Mouse (Mus musculus) neural tube, embryonic 11.5 days (tissue): ENCODE results near the gene Heg1. TPM values are rescaled to one million over a fixed set of nuclear protein-coding genes. Genes with fewer than 3 reads are reported as not detected.

Source experiments
- ATAC-seq: fragments of 200-750 bp; cut with Nextera tagmentation; 2 replicates; pipeline ENCODE4 v1.8.0; 2017; ENCODE audit warnings: moderate number of reproducible peaks, mild to moderate bottlenecking, moderate TSS enrichment, moderate library complexity; ENCODE audit not compliant: insufficient read depth, low FRiP score, low TSS enrichment
- DNase-seq: peaks from one replicate; pipeline ENCODE4 v3.0.0-alpha.2; 2015; ENCODE audit warnings: low spot score
- H3K27ac ChIP-seq: fragments of 300-500 bp; sonication (generic); 2 replicates; pipeline ENCODE4 v1.5.1; 2014; ENCODE audit warnings: low read depth, mild to moderate bottlenecking, low read length
- H3K27me3 ChIP-seq: fragments of 300-500 bp; sonication (generic); 2 replicates; pipeline ENCODE4 v1.6.1; 2014; ENCODE audit warnings: mild to moderate bottlenecking, low read length, mixed read lengths; ENCODE audit not compliant: control insufficient read depth, insufficient read depth
- H3K36me3 ChIP-seq: fragments of 300-500 bp; sonication (generic); 2 replicates; pipeline ENCODE4 v1.6.1; 2014; ENCODE audit warnings: mild to moderate bottlenecking, low read length, moderate library complexity, mixed read lengths; ENCODE audit not compliant: control insufficient read depth, insufficient read depth
- H3K4me1 ChIP-seq: fragments of 300-500 bp; sonication (generic); 2 replicates; pipeline ENCODE4 v1.6.1; 2014; ENCODE audit warnings: low read length, mixed read lengths; ENCODE audit not compliant: control insufficient read depth, insufficient read depth
- H3K4me2 ChIP-seq: fragments of 300-500 bp; sonication (generic); 2 replicates; pipeline ENCODE4 v1.6.1; 2014; ENCODE audit warnings: low read depth, mild to moderate bottlenecking, moderate library complexity
- H3K4me3 ChIP-seq: fragments of 300-500 bp; sonication (generic); 2 replicates; pipeline ENCODE4 v1.5.1; 2014; ENCODE audit warnings: low read depth, low read length
- H3K9ac ChIP-seq: fragments of 300-500 bp; sonication (generic); 2 replicates; pipeline ENCODE4 v1.6.1; 2014; ENCODE audit warnings: mild to moderate bottlenecking, low read length
- H3K9me3 ChIP-seq: fragments of 300-500 bp; sonication (generic); 2 replicates; pipeline ENCODE4 v1.6.1; 2016; ENCODE audit warnings: low read length; ENCODE audit not compliant: control insufficient read depth
- WGBS: fragments of 180-500 bp; shearing (Covaris S2); extraction: QIAGEN DNeasy Blood & Tissue Kit; methylation state at CpG from one replicate; pipeline ENCODE4 v1.1.7; 2014; 5-methylcytosine and 5-hydroxymethylcytosine counted together
- polyA plus RNA-seq: library from polyadenylated mRNA; unstranded; fragments of >200 nt; fragmentation: Nextera tagmentation; extraction: Ambion mirVana; gene quantifications from 2 replicates; pipeline ENCODE4 v1.2.1, GENCODE M21; 2014

Gene Heg1
- polyA plus RNA-seq, 1 experiment from 2014 or later: 21.9 TPM

DNA sequence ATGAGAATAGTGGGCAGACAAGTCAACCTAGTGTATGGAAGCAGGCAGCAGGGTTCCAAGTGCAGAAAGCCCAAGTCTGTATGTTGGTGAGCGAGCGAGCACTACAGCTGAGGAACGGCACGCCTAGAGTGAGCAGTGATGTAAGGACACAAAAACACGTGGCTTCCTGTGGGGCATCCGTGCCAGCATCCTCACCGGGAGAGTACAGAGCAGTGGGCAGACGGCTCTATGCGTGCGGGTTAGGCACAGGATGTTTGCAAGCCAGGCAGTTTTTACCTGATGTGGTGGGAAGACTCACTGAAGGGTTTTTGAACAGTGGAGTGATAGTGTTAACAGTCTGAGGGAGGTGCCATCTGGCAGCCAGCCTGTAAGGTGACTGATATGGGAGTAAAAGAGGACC lies 23.9 kb downstream of the Heg1 start:
- Histone ChIP-seq H3K4me1 (peaks cover 6% of the 10 kb centered on the region; the same call in 1 of the 2 replicates), H3K4me3 (no peak overlapping the region), H3K4me2 (no peak overlapping the region), H3K9me3 (no peaks in the 10 kb centered on the region), H3K27ac (no peak overlapping the region), H3K36me3 (peaks cover 3% of the 10 kb centered on the region; the same call in 1 of the 2 replicates), H3K27me3 (no peaks in the 10 kb centered on the region), H3K9ac (no peak overlapping the region)
- DNase-seq (no peak), ATAC-seq (no peak)
- WGBS: 96% methylated on average over 10 of the region's 10 CpGs

DNA sequence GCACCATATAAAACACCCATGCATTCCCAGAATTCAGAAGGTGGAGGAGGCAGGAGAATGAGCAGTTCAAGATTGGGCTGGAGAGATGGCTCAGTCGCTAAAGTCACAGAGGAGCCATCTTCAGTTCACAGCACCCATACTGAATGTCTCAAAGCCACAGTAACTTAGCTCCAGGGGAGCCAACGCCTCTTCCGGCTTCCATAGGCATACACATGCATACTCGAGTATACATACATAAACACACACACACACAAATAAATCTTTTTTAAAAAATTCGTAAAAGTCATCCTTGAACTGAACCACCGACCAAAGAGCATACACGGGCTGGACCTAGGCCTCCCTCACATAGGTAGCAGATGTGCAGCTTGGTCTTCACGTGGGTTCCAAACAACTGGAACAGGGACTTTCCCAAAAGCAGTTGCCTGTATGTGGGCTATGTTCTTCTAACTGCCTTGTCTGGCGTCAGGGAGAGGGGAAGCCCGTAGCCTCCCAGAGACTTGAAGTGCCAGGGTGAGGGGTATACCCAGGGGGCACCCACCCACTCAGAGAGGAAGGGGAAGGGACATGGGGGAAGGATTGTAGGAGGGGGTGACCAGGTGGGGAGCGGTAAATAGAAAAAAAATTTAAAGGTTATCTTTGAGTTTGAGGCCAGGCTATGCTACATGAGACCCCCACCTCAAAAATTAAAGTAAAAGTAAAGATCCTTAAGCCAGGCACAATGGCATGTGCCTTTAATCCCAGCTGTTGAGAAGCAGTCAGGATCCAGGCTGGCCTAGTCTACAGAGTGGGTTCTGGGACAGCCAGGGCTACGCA lies 24.6 kb downstream of the Heg1 start:
- Histone ChIP-seq H3K27me3 (no peaks in the 10 kb centered on the region), H3K4me1 (peaks cover 6% of the 10 kb centered on the region; the same call in 1 of the 2 replicates), H3K9me3 (no peaks in the 10 kb centered on the region), H3K27ac (peak overlapping the region; percentile 34; the same call in 1 of the 2 replicates), H3K36me3 (peaks cover 3% of the 10 kb centered on the region; the same call in 1 of the 2 replicates), H3K9ac (no peak overlapping the region), H3K4me2 (no peak overlapping the region), H3K4me3 (no peak overlapping the region)
- 92% methylated on average over 12 of the region's 12 CpGs for WGBS
- DNase-seq (no peak), ATAC-seq (no peak)

DNA sequence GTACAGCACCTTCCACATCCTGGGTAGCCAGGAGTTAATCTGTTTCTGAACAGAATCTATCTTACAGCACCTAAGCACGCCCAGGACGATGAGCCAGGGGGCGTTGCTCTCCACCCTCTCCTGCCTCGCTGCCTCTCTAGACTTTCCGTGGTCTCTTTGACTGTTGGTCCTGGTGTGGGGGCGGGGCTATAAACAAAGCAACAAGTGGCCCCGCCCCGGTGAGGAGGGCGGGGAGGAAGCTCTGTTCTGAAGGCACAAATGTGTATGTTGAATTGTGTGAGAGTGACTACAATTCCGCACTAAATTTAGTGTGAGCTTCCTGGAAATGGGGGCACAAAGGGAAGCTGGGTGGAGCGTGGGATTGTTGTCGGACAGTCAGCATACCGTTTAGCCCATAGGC lies 30.1 kb downstream of the Heg1 start:
- Histone ChIP-seq H3K9ac (0 out of 2 replicates have a peak overlapping the region, but pooled peaks have one; percentile 4), H3K27me3 (no peaks in the 10 kb centered on the region), H3K4me1 (no peaks in the 10 kb centered on the region; the same call in 1 of the 2 replicates), H3K4me2 (no peak overlapping the region), H3K27ac (no peak overlapping the region), H3K36me3 (peaks cover 3% of the 10 kb centered on the region; the same call in 1 of the 2 replicates), H3K9me3 (no peaks in the 10 kb centered on the region), H3K4me3 (no peak overlapping the region)
- ATAC-seq: no peak
- WGBS: 16% methylated on average over 13 of the region's 13 CpGs
- peak; percentile 73 for DNase-seq

DNA sequence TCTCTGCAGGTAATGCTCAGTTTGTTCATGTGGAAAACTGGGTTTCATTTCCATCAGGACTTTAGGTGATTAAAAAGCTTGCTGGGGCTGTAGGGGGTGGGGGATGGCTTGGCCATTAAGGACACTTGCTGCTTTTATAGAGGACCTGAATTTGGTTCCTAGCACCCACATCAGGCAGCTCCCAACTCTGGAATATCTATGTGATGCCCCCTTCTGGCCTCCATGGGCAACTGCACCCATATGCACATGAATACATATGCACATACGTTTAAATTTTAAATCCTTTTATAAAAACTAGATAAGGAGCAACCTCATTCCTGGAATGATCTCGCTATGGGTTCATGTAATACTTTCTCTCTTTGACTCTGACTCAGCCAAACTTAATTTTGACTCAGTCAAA lies 39.1 kb downstream of the Heg1 start:
- no peak for ATAC-seq
- Histone ChIP-seq H3K4me3 (no peak overlapping the region), H3K9me3 (no peaks in the 10 kb centered on the region), H3K4me2 (no peak overlapping the region), H3K27ac (no peak overlapping the region), H3K27me3 (no peaks in the 10 kb centered on the region), H3K4me1 (no peaks in the 10 kb centered on the region), H3K36me3 (peaks cover 13% of the 10 kb centered on the region), H3K9ac (no peak overlapping the region)
- WGBS: 99% methylated on average over 2 of the region's 2 CpGs
- DNase-seq: no peak

DNA sequence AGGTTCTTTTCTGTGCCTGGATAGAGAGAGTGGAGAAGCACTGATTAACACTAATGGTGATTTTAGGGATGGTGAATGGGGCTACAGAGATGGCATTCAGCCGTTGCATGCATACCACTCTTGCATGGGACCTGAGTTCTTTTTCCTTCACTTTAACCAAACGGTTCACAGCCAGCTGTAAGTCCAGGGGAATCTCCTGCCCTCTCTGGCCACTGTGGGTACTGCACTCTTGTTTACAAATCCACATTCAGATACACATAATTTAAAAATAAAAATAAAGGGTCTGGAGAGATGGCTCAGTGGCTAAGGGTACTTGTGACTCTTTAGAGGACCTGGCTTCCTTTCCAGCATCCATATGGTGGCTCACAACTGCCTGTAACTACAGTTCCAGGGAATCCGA lies 39.8 kb downstream of the Heg1 start:
- Histone ChIP-seq H3K4me2 (no peak overlapping the region), H3K9ac (no peak overlapping the region), H3K27me3 (no peaks in the 10 kb centered on the region), H3K27ac (no peak overlapping the region), H3K4me1 (no peaks in the 10 kb centered on the region), H3K36me3 (peaks cover 13% of the 10 kb centered on the region), H3K4me3 (no peak overlapping the region), H3K9me3 (no peaks in the 10 kb centered on the region)
- no peak for ATAC-seq
- no peak for DNase-seq
- 93% methylated on average over 3 of the region's 3 CpGs for WGBS

DNA sequence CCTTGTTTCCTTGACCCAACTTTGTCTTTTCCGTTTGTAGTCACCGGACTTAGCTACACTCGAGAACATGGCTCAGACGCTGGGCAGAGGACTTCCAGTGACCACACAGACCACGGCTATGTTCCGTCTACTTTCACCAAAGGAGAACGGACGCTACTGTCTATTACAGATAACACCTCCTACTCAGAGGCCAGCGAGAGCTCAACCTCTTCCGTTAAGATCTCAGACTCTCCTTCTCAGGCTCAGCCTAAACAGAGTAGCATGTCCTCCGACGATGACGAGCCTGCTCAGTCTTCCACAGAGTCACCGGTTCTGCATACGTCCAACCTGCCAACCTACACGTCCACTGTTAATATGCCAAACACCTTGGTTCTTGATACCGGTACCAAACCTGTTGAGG lies 42.1 kb downstream of the Heg1 start:
- peaks cover 13% of the 10 kb centered on the region for H3K36me3 ChIP-seq

DNA sequence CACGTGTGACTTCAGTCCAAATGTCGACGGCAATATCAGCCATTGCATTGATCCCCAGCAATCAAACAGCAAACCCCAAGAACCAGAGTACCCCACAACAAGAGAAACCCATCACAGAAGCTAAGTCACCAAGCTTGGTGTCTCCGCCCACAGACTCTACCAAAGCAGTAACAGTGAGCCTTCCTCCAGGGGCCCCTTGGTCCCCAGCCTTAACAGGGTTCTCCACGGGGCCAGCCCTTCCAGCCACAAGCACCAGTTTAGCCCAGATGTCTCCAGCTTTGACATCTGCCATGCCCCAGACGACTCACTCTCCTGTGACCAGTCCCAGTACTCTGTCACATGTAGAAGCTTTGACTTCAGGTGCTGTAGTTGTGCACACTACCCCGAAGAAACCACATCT lies 42.7 kb downstream of the Heg1 start:
- Histone ChIP-seq H3K27me3 (no peaks in the 10 kb centered on the region), H3K36me3 (peaks cover 11% of the 10 kb centered on the region), H3K4me2 (no peak overlapping the region), H3K4me1 (no peaks in the 10 kb centered on the region), H3K9me3 (no peaks in the 10 kb centered on the region), H3K9ac (no peak overlapping the region), H3K27ac (no peak overlapping the region), H3K4me3 (no peak overlapping the region)
- ATAC-seq: no peak
- WGBS: 90% methylated on average over 7 of the region's 7 CpGs
- no peak for DNase-seq

More for the DNA sequence above, 42.1 kb downstream of the Heg1 start:
- no peaks in the 10 kb centered on the region for H3K9me3 ChIP-seq
- no peaks in the 10 kb centered on the region for H3K27me3 ChIP-seq
- H3K9ac ChIP-seq: no peak overlapping the region
- no peak overlapping the region for H3K4me2 ChIP-seq
- no peak overlapping the region for H3K4me3 ChIP-seq
- DNase-seq: no peak
- no peak overlapping the region for H3K27ac ChIP-seq
- ATAC-seq: no peak
- WGBS: 95% methylated on average over 17 of the region's 17 CpGs
- no peaks in the 10 kb centered on the region for H3K4me1 ChIP-seq

DNA sequence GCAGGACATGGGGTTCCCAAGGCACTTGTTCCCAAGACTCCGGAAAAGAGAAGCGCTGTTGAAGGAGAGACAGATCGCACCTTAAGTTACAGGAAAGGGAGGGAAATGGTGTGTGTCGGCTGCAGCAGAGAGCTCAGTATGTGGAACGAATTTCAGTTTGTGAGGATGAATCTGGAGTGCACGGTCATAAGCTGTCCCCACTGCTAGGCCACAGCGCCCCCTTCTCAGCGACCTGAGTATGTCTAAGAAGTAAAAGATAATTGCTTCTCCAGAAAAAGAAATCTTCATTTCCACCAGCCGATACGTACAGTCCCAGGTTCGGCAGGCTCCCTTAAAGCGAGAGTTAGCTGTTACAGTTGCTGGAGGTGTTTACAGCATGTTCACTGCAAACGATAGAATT lies 44.3 kb downstream of the Heg1 start:
- Histone ChIP-seq H3K9ac (no peak overlapping the region), H3K27me3 (no peaks in the 10 kb centered on the region), H3K4me3 (no peak overlapping the region), H3K4me2 (no peak overlapping the region), H3K36me3 (peaks cover 11% of the 10 kb centered on the region), H3K4me1 (no peaks in the 10 kb centered on the region), H3K27ac (no peak overlapping the region), H3K9me3 (no peaks in the 10 kb centered on the region)
- ATAC-seq (no peak), DNase-seq (no peak)
- WGBS: 65% methylated on average over 13 of the region's 13 CpGs

DNA sequence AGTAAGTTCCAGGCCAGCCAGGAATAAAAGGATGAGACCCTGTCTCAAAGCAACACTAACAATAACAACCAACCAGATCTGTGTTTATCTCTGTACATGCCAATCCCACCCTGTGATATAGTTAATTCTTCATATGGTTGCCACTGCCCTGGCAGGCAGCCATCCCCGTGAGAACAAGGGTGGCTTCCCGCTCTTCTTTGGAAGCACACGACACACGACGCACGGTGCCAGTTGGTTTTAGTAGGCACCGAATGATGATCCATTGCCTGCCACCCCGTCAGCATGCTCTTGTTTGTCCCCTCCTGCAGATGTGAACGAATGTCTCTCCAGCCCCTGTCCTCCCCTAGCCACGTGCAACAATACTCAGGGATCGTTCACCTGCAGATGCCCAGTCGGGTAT lies 47.1 kb downstream of the Heg1 start:
- H3K9ac ChIP-seq: no peak overlapping the region
- no peak overlapping the region for H3K4me2 ChIP-seq
- no peaks in the 10 kb centered on the region for H3K9me3 ChIP-seq
- H3K36me3 ChIP-seq: peaks cover 3% of the 10 kb centered on the region
- no peak overlapping the region for H3K27ac ChIP-seq
- 91% methylated on average over 12 of the region's 12 CpGs for WGBS
- no peaks in the 10 kb centered on the region for H3K4me1 ChIP-seq
- no peaks in the 10 kb centered on the region for H3K27me3 ChIP-seq
- DNase-seq (no peak), ATAC-seq (no peak)
- no peak overlapping the region for H3K4me3 ChIP-seq
